Mouse (Mus musculus): ENCODE measurements around the gene Tmco5b. TPM values are rescaled to one million over a fixed set of nuclear protein-coding genes. Genes with fewer than 3 reads are reported as not detected.

Gene Tmco5b
- polyA plus RNA-seq, 1 experiment from 2014 or later, result not detected

Other genes starting within 250 kb of the Tmco5b start
- gene Ryr3, start 68.6 kb upstream of the Tmco5b start, polyA plus RNA-seq (2016; fragmentation: Nextera tagmentation; extraction: Ambion mirVana), result 0.20 and 0.24 TPM in 2 replicates
- gene Fmn1, start 42.0 kb downstream of the Tmco5b start, polyA plus RNA-seq (2016; fragmentation: Nextera tagmentation; extraction: Ambion mirVana), result 2.9 and 3.3 TPM in 2 replicates

All from limb, embryonic 10.5 days (tissue).